ENCODE assay signal across 9 mouse cellular contexts in genomic region chr2:102820225-102820711, GRCm38 (mm10).
DNase-seq lines count a peak whose midpoint lies in the region; ATAC-seq and TF ChIP-seq lines count a peak whose summit lies in the region.
"Had no signal": no experiment of that assay in that cellular context is flagged by ENCODE, and none has a peak within 500 bp of the region (broad histone marks: within the 10 kb centered on the region; RNA-seq: fewer than 3 reads in every experiment).

No protein-coding gene starts in this region.

- no peaks in the 10 kb centered on the region for H3K36me3 ChIP-seq in intestine, embryonic 15.5 days
- H3K36me3 ChIP-seq in intestine, postnatal 0 days (ENCODE audit: control insufficient read depth, insufficient read depth), result no peaks in the 10 kb centered on the region
- H3K36me3 ChIP-seq in hindbrain, postnatal 0 days (ENCODE audit: insufficient read depth, low read length), result no peaks in the 10 kb centered on the region

- peaks cover 14% of the 10 kb centered on the region; the same call in 1 of the 2 replicates for H3K4me1 ChIP-seq in intestine, embryonic 15.5 days (replicated peaks)
- H3K4me1 ChIP-seq in intestine, postnatal 0 days (replicated peaks; ENCODE audit: control insufficient read depth, insufficient read depth, low read length), result peaks cover 3% of the 10 kb centered on the region; the same call in 1 of the 2 replicates
- H3K4me1 ChIP-seq in hindbrain, postnatal 0 days (ENCODE audit: insufficient read depth, low read length), result peaks cover 11% of the 10 kb centered on the region; the same call in 1 of the 2 replicates

- H3K4me3 ChIP-seq in intestine, embryonic 15.5 days (replicated peaks), result no peak overlapping the region
- no peak overlapping the region for H3K4me3 ChIP-seq in intestine, postnatal 0 days (ENCODE audit: low read depth, low read length)
- H3K4me3 ChIP-seq in hindbrain, postnatal 0 days (ENCODE audit: low read length), result no peak overlapping the region

- ATAC-seq in intestine, embryonic 15.5 days, result peak; percentile 48; the same call in 1 of the 2 replicates
- no peak for ATAC-seq in intestine, postnatal 0 days
- ATAC-seq in hindbrain, postnatal 0 days, result peak; percentile 95

- TF ChIP-seq CTCF in intestine, postnatal 0 days (IDR thresholded peaks at IDR 0.05; ENCODE audit: low read depth), result no peak
- TF ChIP-seq CTCF in hindbrain, postnatal 0 days (IDR thresholded peaks at IDR 0.05; ENCODE audit: low read depth), result no peak

- 71% methylated on average over 5 of the region's 5 CpGs for WGBS in intestine, embryonic 15.5 days
- WGBS in intestine, postnatal 0 days, result 77% methylated on average over 5 of the region's 5 CpGs
- WGBS in hindbrain, postnatal 0 days, result 23% methylated on average over 5 of the region's 5 CpGs

- no peak overlapping the region for H3K9ac ChIP-seq in intestine, embryonic 15.5 days
- H3K9ac ChIP-seq in intestine, postnatal 0 days (ENCODE audit: low read depth, low read length), result no peak overlapping the region
- H3K9ac ChIP-seq in hindbrain, postnatal 0 days (replicated peaks; ENCODE audit: low read length), result no peak overlapping the region

- no peak overlapping the region for H3K4me2 ChIP-seq in intestine, embryonic 15.5 days (replicated peaks)
- no peak overlapping the region for H3K4me2 ChIP-seq in intestine, postnatal 0 days (replicated peaks; ENCODE audit: low read depth)
- no peak overlapping the region for H3K4me2 ChIP-seq in hindbrain, postnatal 0 days (ENCODE audit: low read depth, low read length)

- H3K27ac ChIP-seq in intestine, embryonic 15.5 days, result no peak overlapping the region
- no peak overlapping the region for H3K27ac ChIP-seq in intestine, postnatal 0 days (ENCODE audit: low read depth, low read length)
- H3K27ac ChIP-seq in hindbrain, postnatal 0 days, result peak overlapping the region; percentile 36; the same call in 1 of the 2 replicates

- no peaks in the 10 kb centered on the region for H3K9me3 ChIP-seq in intestine, embryonic 15.5 days
- H3K9me3 ChIP-seq in intestine, postnatal 0 days (ENCODE audit: control insufficient read depth), result no peaks in the 10 kb centered on the region
- no peaks in the 10 kb centered on the region for H3K9me3 ChIP-seq in hindbrain, postnatal 0 days (ENCODE audit: low read length)
- H3K9me3 ChIP-seq: G1E had no signal

- peak; percentile 60 for DNase-seq in embryo, embryonic 10.5 days (ENCODE audit: low spot score)
- DNase-seq in hindbrain, postnatal 0 days (ENCODE audit: low spot score), result peak; percentile 65
- peak; percentile 37 to 71 for DNase-seq in lung, postnatal 4 days
- no peak for DNase-seq in right cerebral cortex, postnatal 4 days
- no peak for DNase-seq in ovary, postnatal 36 days (ENCODE audit: low spot score)
- DNase-seq in kidney, adult 18-20 months, result no peak

- no peaks in the 10 kb centered on the region for H3K27me3 ChIP-seq in intestine, embryonic 15.5 days (replicated peaks)
- H3K27me3 ChIP-seq in intestine, postnatal 0 days (replicated peaks; ENCODE audit: control insufficient read depth, insufficient read depth, low read length), result no peaks in the 10 kb centered on the region
- no peaks in the 10 kb centered on the region for H3K27me3 ChIP-seq in hindbrain, postnatal 0 days (ENCODE audit: insufficient read depth, low read length)

Comparison
In these comparisons a context has a peak if more than half of its experiments do, and no peak if none do; other contexts are left out.
1. DNase-seq: peak in embryo, embryonic 10.5 days (single experiment), hindbrain, postnatal 0 days (single experiment) and lung, postnatal 4 days (2 of 2); none in right cerebral cortex, postnatal 4 days (single experiment), ovary, postnatal 36 days (single experiment) and kidney, adult 18-20 months (single experiment).